Mouse (Mus musculus): ENCODE measurements around the gene Tex19.2. TPM values are rescaled to one million over a fixed set of nuclear protein-coding genes. Genes with fewer than 3 reads are reported as not detected.

The Tex19.2 gene
- polyA plus RNA-seq, 1 experiment from 2014 or later, result not detected

DNA sequence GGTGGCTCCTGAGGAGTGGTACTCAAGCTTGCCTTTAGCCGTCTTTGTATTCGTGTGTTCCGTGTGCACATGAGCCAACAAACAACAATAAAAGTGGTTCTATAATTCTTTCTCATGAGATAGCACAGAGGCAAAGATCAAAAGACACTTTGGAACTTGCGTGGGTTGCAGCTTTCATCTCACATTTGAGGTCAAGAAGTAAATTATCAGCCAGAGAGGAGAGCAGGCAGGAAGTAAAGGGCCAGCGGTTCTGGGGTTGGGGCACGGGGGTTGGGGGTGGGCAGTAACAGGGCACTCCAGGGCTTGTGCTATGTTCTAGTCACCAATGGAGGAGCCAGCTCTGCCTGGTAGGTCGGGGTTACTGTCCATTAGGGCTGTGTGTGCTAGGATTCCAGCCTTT, 17.8 kb downstream of the Tex19.2 start:
- Histone ChIP-seq H3K4me1 (ENCODE audit: control insufficient read depth, insufficient read depth, low read length) (no peaks in the 10 kb centered on the region), H3K27ac (ENCODE audit: low read depth, low read length) (no peak overlapping the region), H3K9me3 (replicated peaks; ENCODE audit: control insufficient read depth, low read length) (no peaks in the 10 kb centered on the region), H3K4me3 (ENCODE audit: low read depth, low read length) (no peak overlapping the region), H3K4me2 (ENCODE audit: low read length) (no peak overlapping the region), H3K27me3 (replicated peaks; ENCODE audit: control insufficient read depth, insufficient read depth, low read length) (no peaks in the 10 kb centered on the region), H3K36me3 (ENCODE audit: control insufficient read depth, insufficient read depth, low read length) (no peaks in the 10 kb centered on the region), H3K9ac (ENCODE audit: low read length) (no peak overlapping the region)
- no peak for DNase-seq (ENCODE audit: low spot score)
- WGBS, result 71% methylated on average over 7 of the region's 7 CpGs
- ATAC-seq, result no peak

DNA sequence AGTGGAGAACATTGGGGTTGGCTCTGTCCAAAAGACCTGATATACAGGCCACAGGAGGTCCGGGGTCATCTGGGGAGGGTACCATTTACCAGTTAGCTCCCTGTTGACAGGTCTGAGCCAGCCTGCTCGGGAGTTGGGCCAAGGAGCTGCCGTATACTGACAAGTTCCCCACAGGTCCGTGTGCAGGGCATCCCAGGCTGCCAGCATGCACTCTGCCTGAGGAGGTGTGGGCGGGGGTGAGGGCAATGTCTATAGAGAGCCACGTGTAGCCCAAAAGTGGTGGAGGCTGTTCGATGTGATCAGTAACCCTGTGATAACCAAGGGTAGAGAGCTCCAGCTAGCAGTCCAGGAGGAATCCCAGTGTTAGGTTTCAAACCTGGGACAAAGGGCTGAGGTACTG, 18.7 kb downstream of the Tex19.2 start:
- no peaks in the 10 kb centered on the region for H3K36me3 ChIP-seq (ENCODE audit: control insufficient read depth, insufficient read depth, low read length)
- H3K27me3 ChIP-seq (replicated peaks; ENCODE audit: control insufficient read depth, insufficient read depth, low read length), result no peaks in the 10 kb centered on the region
- no peak overlapping the region for H3K9ac ChIP-seq (ENCODE audit: low read length)
- no peaks in the 10 kb centered on the region for H3K9me3 ChIP-seq (replicated peaks; ENCODE audit: control insufficient read depth, low read length)
- H3K4me2 ChIP-seq (ENCODE audit: low read length), result no peak overlapping the region
- WGBS, result 77% methylated on average over 7 of the region's 7 CpGs
- no peaks in the 10 kb centered on the region for H3K4me1 ChIP-seq (ENCODE audit: control insufficient read depth, insufficient read depth, low read length)
- H3K27ac ChIP-seq (ENCODE audit: low read depth, low read length), result no peak overlapping the region
- H3K4me3 ChIP-seq (ENCODE audit: low read depth, low read length), result no peak overlapping the region
- ATAC-seq, result no peak
- DNase-seq (ENCODE audit: low spot score), result no peak

DNA sequence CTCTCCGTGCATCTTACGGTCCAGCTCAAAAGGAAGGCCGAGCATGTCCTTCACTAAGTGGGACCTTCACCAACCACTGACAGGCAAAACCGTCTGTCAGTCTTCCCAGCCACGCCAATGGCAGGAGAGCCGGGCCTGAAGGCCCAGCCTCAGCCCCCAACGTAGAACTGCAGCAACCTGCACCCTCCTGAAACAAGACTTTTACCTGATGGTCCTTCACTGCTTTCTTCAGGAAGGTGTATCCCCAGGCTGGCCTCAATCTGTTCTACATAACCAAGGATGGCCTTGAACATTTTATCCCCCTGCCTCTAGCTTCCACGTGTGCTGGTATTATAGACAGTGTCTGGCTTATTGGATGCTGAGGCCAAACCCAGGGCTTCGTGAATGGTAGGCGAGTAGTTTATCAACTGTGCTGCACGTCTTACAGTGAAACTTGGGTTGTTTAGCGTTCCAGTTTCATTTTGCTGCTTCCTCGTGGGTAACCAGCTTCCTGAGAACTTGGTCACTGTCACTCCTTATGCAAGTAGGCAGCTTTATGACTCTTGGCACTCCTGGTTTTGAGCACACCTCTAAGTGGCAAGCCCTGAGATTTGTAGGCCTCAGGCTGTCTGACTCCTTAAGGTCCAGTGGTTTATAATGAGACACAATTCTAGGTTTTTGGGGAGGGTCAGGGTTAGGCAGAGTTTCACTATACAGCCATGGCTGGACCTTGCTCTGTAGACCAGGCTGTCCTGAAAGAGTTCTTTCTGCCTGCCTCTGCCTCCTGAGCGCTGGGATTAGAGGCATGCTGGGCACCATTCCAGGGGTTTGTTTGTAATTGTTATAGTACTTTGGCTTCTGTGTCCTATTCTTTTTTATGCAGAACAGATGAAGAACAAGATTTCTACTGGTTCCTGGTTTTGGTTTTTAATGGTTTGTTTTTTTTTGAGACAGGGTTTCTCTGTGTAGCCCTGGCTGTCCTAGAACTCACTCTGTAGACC, 25.6 kb downstream of the Tex19.2 start:
- no peaks in the 10 kb centered on the region for H3K27me3 ChIP-seq (replicated peaks; ENCODE audit: control insufficient read depth, insufficient read depth, low read length)
- H3K4me3 ChIP-seq (ENCODE audit: low read depth, low read length), result no peak overlapping the region
- no peaks in the 10 kb centered on the region for H3K36me3 ChIP-seq (ENCODE audit: control insufficient read depth, insufficient read depth, low read length)
- 90% methylated on average over 14 of the region's 14 CpGs for WGBS
- ATAC-seq (no peak), DNase-seq (ENCODE audit: low spot score) (no peak)
- no peaks in the 10 kb centered on the region for H3K9me3 ChIP-seq (replicated peaks; ENCODE audit: control insufficient read depth, low read length)
- no peak overlapping the region for H3K9ac ChIP-seq (ENCODE audit: low read length)
- no peak overlapping the region for H3K4me2 ChIP-seq (ENCODE audit: low read length)
- H3K4me1 ChIP-seq (ENCODE audit: control insufficient read depth, insufficient read depth, low read length), result no peaks in the 10 kb centered on the region
- H3K27ac ChIP-seq (ENCODE audit: low read depth, low read length), result no peak overlapping the region

DNA sequence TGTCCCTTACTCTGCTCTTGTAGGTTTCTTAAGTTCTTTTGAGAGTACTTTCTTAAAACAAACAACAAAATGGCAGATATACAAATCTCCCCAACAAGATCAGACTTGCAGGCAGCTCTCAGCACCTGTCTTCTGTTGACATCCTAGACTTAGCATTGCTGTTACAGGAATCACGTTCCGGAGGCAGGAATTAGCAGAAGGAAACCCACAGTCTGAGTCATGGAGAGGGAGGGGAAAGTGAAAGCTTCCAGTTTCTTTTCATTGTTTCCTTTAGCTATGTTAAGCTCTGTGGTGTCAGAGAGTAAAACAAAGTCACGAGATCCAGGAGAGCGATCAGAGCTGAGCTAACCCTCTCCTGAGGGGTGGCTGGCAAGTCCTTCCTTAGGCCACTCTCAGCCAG, 27.5 kb downstream of the Tex19.2 start:
- H3K36me3 ChIP-seq (ENCODE audit: control insufficient read depth, insufficient read depth, low read length), result no peaks in the 10 kb centered on the region
- H3K4me3 ChIP-seq (ENCODE audit: low read depth, low read length), result no peak overlapping the region
- ATAC-seq (no peak), DNase-seq (ENCODE audit: low spot score) (no peak)
- 65% methylated on average over 4 of the region's 4 CpGs for WGBS
- no peaks in the 10 kb centered on the region for H3K4me1 ChIP-seq (ENCODE audit: control insufficient read depth, insufficient read depth, low read length)
- no peak overlapping the region for H3K9ac ChIP-seq (ENCODE audit: low read length)
- no peak overlapping the region for H3K4me2 ChIP-seq (ENCODE audit: low read length)
- H3K27ac ChIP-seq (ENCODE audit: low read depth, low read length), result no peak overlapping the region
- H3K27me3 ChIP-seq (replicated peaks; ENCODE audit: control insufficient read depth, insufficient read depth, low read length), result no peaks in the 10 kb centered on the region
- no peaks in the 10 kb centered on the region for H3K9me3 ChIP-seq (replicated peaks; ENCODE audit: control insufficient read depth, low read length)

DNA sequence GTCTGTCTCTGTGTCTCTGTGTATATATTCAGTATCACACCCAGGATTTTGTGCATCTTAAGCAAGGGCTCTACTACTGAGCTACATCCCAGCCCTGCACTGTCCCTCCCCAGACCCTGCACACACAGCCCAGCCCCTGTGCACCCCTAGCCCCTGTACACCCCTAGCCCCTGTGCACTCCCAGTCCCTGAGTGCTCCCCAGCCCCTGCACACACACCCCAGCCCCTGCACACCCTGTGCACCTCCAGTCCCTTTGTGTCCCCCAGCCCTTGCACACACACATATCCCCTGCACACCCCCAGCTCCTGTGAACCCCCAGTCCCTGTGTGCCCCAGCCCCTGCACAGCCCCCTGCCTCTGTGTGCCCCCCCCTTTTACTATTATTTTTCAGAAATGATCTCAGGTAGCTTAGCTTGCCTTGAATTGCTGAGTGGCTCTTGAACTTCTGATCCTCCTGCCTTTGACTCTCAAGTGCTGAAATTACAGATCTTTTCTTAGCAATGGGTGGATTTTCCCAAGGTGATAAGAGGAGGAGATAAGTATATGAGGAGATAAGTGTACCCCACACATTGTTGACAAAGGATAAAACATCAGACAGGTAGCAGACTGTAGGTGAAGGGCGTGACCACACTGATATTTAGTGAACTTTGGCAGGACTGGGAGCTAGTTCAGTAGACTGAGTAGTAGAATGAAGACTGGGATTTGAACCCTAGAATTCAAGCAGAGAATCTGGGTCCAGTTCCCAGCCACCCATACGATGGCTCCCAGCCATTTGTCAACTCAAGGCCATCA, 28.5 kb downstream of the Tex19.2 start:
- DNase-seq (ENCODE audit: low spot score), result no peak
- Histone ChIP-seq H3K4me3 (ENCODE audit: low read depth, low read length) (no peak overlapping the region), H3K36me3 (ENCODE audit: control insufficient read depth, insufficient read depth, low read length) (no peaks in the 10 kb centered on the region), H3K9me3 (replicated peaks; ENCODE audit: control insufficient read depth, low read length) (no peaks in the 10 kb centered on the region), H3K4me2 (ENCODE audit: low read length) (no peak overlapping the region), H3K27me3 (replicated peaks; ENCODE audit: control insufficient read depth, insufficient read depth, low read length) (no peaks in the 10 kb centered on the region), H3K27ac (ENCODE audit: low read depth, low read length) (no peak overlapping the region), H3K4me1 (ENCODE audit: control insufficient read depth, insufficient read depth, low read length) (no peaks in the 10 kb centered on the region), H3K9ac (ENCODE audit: low read length) (no peak overlapping the region)
- ATAC-seq, result no peak
- 84% methylated on average over 2 of the region's 2 CpGs for WGBS

DNA sequence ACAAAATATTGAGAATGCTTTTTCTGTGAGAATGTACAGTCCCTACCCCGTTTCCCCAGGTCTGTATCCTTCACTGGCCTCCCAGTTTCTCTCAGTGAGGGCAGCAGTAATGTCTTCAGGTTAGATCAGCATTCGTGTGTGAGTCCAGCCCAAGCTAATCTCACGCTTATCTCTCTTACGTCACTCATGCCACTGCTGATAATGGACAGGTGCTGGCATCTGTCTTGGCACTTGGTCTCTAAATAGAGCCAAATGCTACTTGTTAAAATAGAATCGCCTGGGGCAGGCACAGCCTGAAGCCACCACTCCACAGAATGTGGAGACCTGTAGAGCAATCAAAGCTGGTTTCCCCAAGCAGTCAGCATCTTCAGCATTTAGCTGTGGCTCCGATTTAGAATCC, 29.5 kb downstream of the Tex19.2 start:
- Histone ChIP-seq H3K9ac (ENCODE audit: low read length) (no peak overlapping the region), H3K9me3 (replicated peaks; ENCODE audit: control insufficient read depth, low read length) (no peaks in the 10 kb centered on the region), H3K4me1 (ENCODE audit: control insufficient read depth, insufficient read depth, low read length) (no peaks in the 10 kb centered on the region), H3K4me2 (ENCODE audit: low read length) (no peak overlapping the region), H3K27me3 (replicated peaks; ENCODE audit: control insufficient read depth, insufficient read depth, low read length) (no peaks in the 10 kb centered on the region), H3K4me3 (ENCODE audit: low read depth, low read length) (no peak overlapping the region), H3K27ac (ENCODE audit: low read depth, low read length) (no peak overlapping the region), H3K36me3 (ENCODE audit: control insufficient read depth, insufficient read depth, low read length) (no peaks in the 10 kb centered on the region)
- DNase-seq (ENCODE audit: low spot score) (no peak), ATAC-seq (no peak)
- 75% methylated on average over 6 of the region's 6 CpGs for WGBS

DNA sequence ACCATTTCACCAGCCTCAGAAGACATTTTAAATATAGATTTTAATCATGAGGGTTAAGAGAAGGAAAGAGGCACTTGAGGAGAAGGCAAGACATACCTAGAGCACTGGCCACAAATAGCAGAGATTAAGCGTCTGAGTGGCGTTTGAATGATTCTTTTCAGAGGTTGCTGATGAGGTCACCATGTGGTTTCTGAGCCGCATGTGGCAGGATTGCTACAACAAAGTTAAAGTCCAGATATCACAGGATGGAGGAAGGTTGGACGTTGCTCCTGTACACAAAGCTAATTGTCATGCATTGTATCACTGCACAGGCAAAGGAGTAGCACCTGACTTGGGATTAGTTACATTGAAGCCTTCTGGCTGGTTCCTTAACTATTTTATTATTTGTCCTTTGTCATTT, 32.2 kb downstream of the Tex19.2 start:
- H3K9me3 ChIP-seq (replicated peaks; ENCODE audit: control insufficient read depth, low read length), result no peaks in the 10 kb centered on the region
- DNase-seq (ENCODE audit: low spot score) (no peak), ATAC-seq (no peak)
- H3K4me1 ChIP-seq (ENCODE audit: control insufficient read depth, insufficient read depth, low read length), result no peaks in the 10 kb centered on the region
- H3K36me3 ChIP-seq (ENCODE audit: control insufficient read depth, insufficient read depth, low read length), result no peaks in the 10 kb centered on the region
- H3K9ac ChIP-seq (ENCODE audit: low read length), result no peak overlapping the region
- H3K4me2 ChIP-seq (ENCODE audit: low read length), result no peak overlapping the region
- H3K27me3 ChIP-seq (replicated peaks; ENCODE audit: control insufficient read depth, insufficient read depth, low read length), result no peaks in the 10 kb centered on the region
- no peak overlapping the region for H3K4me3 ChIP-seq (ENCODE audit: low read depth, low read length)
- no peak overlapping the region for H3K27ac ChIP-seq (ENCODE audit: low read depth, low read length)
- 33% methylated on average over 4 of the region's 4 CpGs for WGBS

DNA sequence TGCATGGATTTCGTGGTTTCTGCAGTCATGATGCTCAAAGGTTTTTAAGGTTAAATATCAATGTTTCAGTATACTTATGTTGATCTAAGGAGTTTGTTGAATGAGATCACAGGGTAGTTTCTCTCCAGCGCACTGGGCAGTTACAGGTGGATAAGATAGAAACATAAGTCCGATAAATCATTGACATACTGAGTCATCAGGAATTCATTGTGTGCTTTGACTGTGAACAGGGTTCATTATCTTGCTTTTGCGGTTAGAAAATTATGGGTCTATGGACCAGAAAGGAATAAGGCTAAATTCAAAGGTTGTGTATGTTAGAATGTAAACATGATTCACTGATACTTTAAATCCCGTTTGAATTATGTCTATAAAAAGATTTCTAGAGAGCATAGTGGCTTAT, 33.3 kb downstream of the Tex19.2 start:
- H3K4me1 ChIP-seq (ENCODE audit: control insufficient read depth, insufficient read depth, low read length), result no peaks in the 10 kb centered on the region
- no peak overlapping the region for H3K27ac ChIP-seq (ENCODE audit: low read depth, low read length)
- H3K4me3 ChIP-seq (ENCODE audit: low read depth, low read length), result no peak overlapping the region
- H3K27me3 ChIP-seq (replicated peaks; ENCODE audit: control insufficient read depth, insufficient read depth, low read length), result no peaks in the 10 kb centered on the region
- no peak overlapping the region for H3K4me2 ChIP-seq (ENCODE audit: low read length)
- no peak for DNase-seq (ENCODE audit: low spot score)
- H3K9ac ChIP-seq (ENCODE audit: low read length), result no peak overlapping the region
- ATAC-seq, result no peak
- no peaks in the 10 kb centered on the region for H3K36me3 ChIP-seq (ENCODE audit: control insufficient read depth, insufficient read depth, low read length)
- WGBS, result 82% methylated on average over 5 of the region's 5 CpGs
- H3K9me3 ChIP-seq (replicated peaks; ENCODE audit: control insufficient read depth, low read length), result no peaks in the 10 kb centered on the region

Measured in forebrain, embryonic 14.5 days (tissue).